Mouse (Mus musculus) limb, embryonic 10.5 days (tissue): ENCODE measurements around the gene Astl. TPM values are rescaled to one million over a fixed set of nuclear protein-coding genes. Genes with fewer than 3 reads are reported as not detected.

Source experiments
- DNase-seq: peaks from one replicate; pipeline ENCODE4 v3.0.0-alpha.2; 2017; ENCODE audit warnings: low spot score
- H3K27ac ChIP-seq: fragments of 300-500 bp; sonication (generic); 2 replicates; pipeline ENCODE4 v1.5.1; 2016; ENCODE audit warnings: mild to moderate bottlenecking
- H3K27me3 ChIP-seq: fragments of 300-500 bp; sonication (generic); 2 replicates; pipeline ENCODE4 v1.6.1; 2016; ENCODE audit warnings: low read depth, mild to moderate bottlenecking; ENCODE audit not compliant: poor library complexity, severe bottlenecking
- H3K36me3 ChIP-seq: fragments of 300-500 bp; sonication (generic); 2 replicates; pipeline ENCODE4 v1.6.1; 2016; ENCODE audit warnings: mild to moderate bottlenecking, moderate library complexity
- H3K4me1 ChIP-seq: fragments of 300-500 bp; sonication (generic); 2 replicates; pipeline ENCODE4 v1.6.1; 2016
- H3K4me3 ChIP-seq: fragments of 300-500 bp; sonication (generic); 2 replicates; pipeline ENCODE4 v1.5.1; 2016; ENCODE audit warnings: mild to moderate bottlenecking, moderate library complexity
- H3K9me3 ChIP-seq: fragments of 300-500 bp; sonication (generic); replicated peaks from 2 replicates; pipeline ENCODE4 v1.6.1; 2016; ENCODE audit warnings: mild to moderate bottlenecking
- WGBS: fragments of 180-500 bp; shearing (Covaris S2); methylation state at CpG from one replicate; pipeline ENCODE4 v1.1.7; 2016; 5-methylcytosine and 5-hydroxymethylcytosine counted together
- polyA plus RNA-seq: library from polyadenylated mRNA; unstranded; fragments of >200 nt; fragmentation: Nextera tagmentation; extraction: Ambion mirVana; gene quantifications from 2 replicates; pipeline ENCODE4 v1.2.1, GENCODE M21; 2016

The Astl gene
- polyA plus RNA-seq, 1 experiment from 2014 or later, result 0.08 TPM

- Histone ChIP-seq H3K9me3 (no peaks in the 10 kb centered on the region), H3K27me3 (peaks cover 55% of the 10 kb centered on the region), H3K36me3 (no peaks in the 10 kb centered on the region), H3K4me3 (no peak overlapping the region), H3K4me1 (peaks cover 42% of the 10 kb centered on the region), H3K27ac (no peak overlapping the region)
- 80% methylated on average over 5 of the region's 5 CpGs for WGBS
- no peak for DNase-seq
Observed at GRCm38 (mm10) chr2:127333945-127334603, 4.4 kb upstream of the Astl start.

GRCm38 (mm10) chr2:127335078-127335541, 3.3 kb upstream of the Astl start:
- WGBS, result 55% methylated on average over 11 of the region's 11 CpGs
- H3K9me3 ChIP-seq, result no peaks in the 10 kb centered on the region
- peaks cover 55% of the 10 kb centered on the region for H3K27me3 ChIP-seq
- H3K27ac ChIP-seq, result 0 out of 2 replicates have a peak overlapping the region, but pooled peaks have one; percentile 3
- peak overlapping the region; percentile 66 for H3K4me3 ChIP-seq
- H3K36me3 ChIP-seq, result no peaks in the 10 kb centered on the region
- H3K4me1 ChIP-seq, result peaks cover 39% of the 10 kb centered on the region
- DNase-seq, result no peak

GRCm38 (mm10) chr2:127335767-127336496, 2.5 kb upstream of the Astl start, which contains the start of gene Dusp2:
TSS of gene Dusp2 (plus strand) at chr2:127336159.
- peak within 1 kb of the TSS; percentile 66 for H3K4me3 ChIP-seq
- H3K27ac ChIP-seq, result peak within 1 kb of the TSS; percentile 81
- no peaks in the 10 kb centered on the region for H3K9me3 ChIP-seq
- peaks cover 55% of the 10 kb centered on the region for H3K27me3 ChIP-seq
- peak; percentile 69 for DNase-seq
- no peaks in the 10 kb centered on the region for H3K36me3 ChIP-seq
- WGBS, result under 1% methylated on average over 73 of the region's 76 CpGs
- peaks cover 39% of the 10 kb centered on the region for H3K4me1 ChIP-seq

GRCm38 (mm10) chr2:127336497-127336832, 2.0 kb upstream of the Astl start:
- Histone ChIP-seq H3K4me3 (peak overlapping the region; percentile 66), H3K27me3 (peaks cover 55% of the 10 kb centered on the region), H3K4me1 (peaks cover 39% of the 10 kb centered on the region), H3K27ac (peak overlapping the region; percentile 81), H3K36me3 (no peaks in the 10 kb centered on the region), H3K9me3 (no peaks in the 10 kb centered on the region)
- 5% methylated on average over 33 of the region's 33 CpGs for WGBS
- no peak for DNase-seq

- H3K9me3 ChIP-seq, result no peaks in the 10 kb centered on the region
- WGBS, result 51% methylated on average over 5 of the region's 5 CpGs
- DNase-seq, result no peak
- no peaks in the 10 kb centered on the region for H3K36me3 ChIP-seq
- peak overlapping the region; percentile 66 for H3K4me3 ChIP-seq
- H3K27me3 ChIP-seq, result peaks cover 55% of the 10 kb centered on the region
- no peak overlapping the region for H3K27ac ChIP-seq
- H3K4me1 ChIP-seq, result peaks cover 39% of the 10 kb centered on the region
Observed at GRCm38 (mm10) chr2:127336885-127337284, 1.6 kb upstream of the Astl start.

- WGBS, result 67% methylated on average over 11 of the region's 11 CpGs
- peak overlapping the region; percentile 66 for H3K4me3 ChIP-seq
Observed at GRCm38 (mm10) chr2:127337531-127337930, 908 bp upstream of the Astl start.

GRCm38 (mm10) chr2:127338012-127338411, 427 bp upstream of the Astl start:
- Histone ChIP-seq H3K27me3 (peaks cover 50% of the 10 kb centered on the region), H3K4me1 (peaks cover 38% of the 10 kb centered on the region), H3K4me3 (0 out of 2 replicates have a peak overlapping the region, but pooled peaks have one; percentile 6)

More at GRCm38 (mm10) chr2:127337531-127337930, 908 bp upstream of the Astl start:
- Histone ChIP-seq H3K27me3 (peaks cover 55% of the 10 kb centered on the region), H3K4me1 (peaks cover 39% of the 10 kb centered on the region), H3K36me3 (no peaks in the 10 kb centered on the region), H3K9me3 (no peaks in the 10 kb centered on the region), H3K27ac (no peak overlapping the region)
- DNase-seq, result no peak

GRCm38 (mm10) chr2:127338833-127339232, 394 bp downstream of the Astl start:
- DNase-seq, result no peak
- H3K27ac ChIP-seq, result no peak overlapping the region
- peaks cover 46% of the 10 kb centered on the region for H3K27me3 ChIP-seq
- no peaks in the 10 kb centered on the region for H3K36me3 ChIP-seq
- H3K4me1 ChIP-seq, result peaks cover 31% of the 10 kb centered on the region
- WGBS, result 73% methylated on average over 4 of the region's 4 CpGs
- H3K9me3 ChIP-seq, result no peaks in the 10 kb centered on the region
- H3K4me3 ChIP-seq, result no peak overlapping the region

More at GRCm38 (mm10) chr2:127338012-127338411, 427 bp upstream of the Astl start:
- Histone ChIP-seq H3K9me3 (no peaks in the 10 kb centered on the region), H3K36me3 (no peaks in the 10 kb centered on the region), H3K27ac (no peak overlapping the region)
- 63% methylated on average over 7 of the region's 7 CpGs for whole genome bisulfite sequencing
- no peak for DNase-seq

- 79% methylated on average over 6 of the region's 6 CpGs for WGBS
- Histone ChIP-seq H3K36me3 (no peaks in the 10 kb centered on the region), H3K27ac (no peak overlapping the region), H3K4me1 (peaks cover 30% of the 10 kb centered on the region), H3K27me3 (peaks cover 42% of the 10 kb centered on the region), H3K4me3 (no peak overlapping the region), H3K9me3 (no peaks in the 10 kb centered on the region)
- DNase-seq, result no peak
Observed at GRCm38 (mm10) chr2:127339262-127339661, 823 bp downstream of the Astl start.

GRCm38 (mm10) chr2:127341159-127341558, 2.7 kb downstream of the Astl start:
- 21% methylated on average over 3 of the region's 3 CpGs for WGBS
- peaks cover 17% of the 10 kb centered on the region for H3K4me1 ChIP-seq
- DNase-seq, result peak; percentile 79
- no peak overlapping the region for H3K27ac ChIP-seq
- no peaks in the 10 kb centered on the region for H3K36me3 ChIP-seq
- no peaks in the 10 kb centered on the region for H3K9me3 ChIP-seq
- H3K27me3 ChIP-seq, result peaks cover 23% of the 10 kb centered on the region
- H3K4me3 ChIP-seq, result no peak overlapping the region

GRCm38 (mm10) chr2:127346334-127346733, 7.9 kb downstream of the Astl start:
- WGBS, result 83% methylated on average over 1 of the region's 1 CpGs
- DNase-seq, result no peak

GRCm38 (mm10) chr2:127347147-127347985, 8.9 kb downstream of the Astl start:
- Histone ChIP-seq H3K36me3 (no peaks in the 10 kb centered on the region), H3K27me3 (peaks cover 12% of the 10 kb centered on the region; the same call in 1 of the 2 replicates), H3K9me3 (no peaks in the 10 kb centered on the region), H3K4me1 (no peaks in the 10 kb centered on the region), H3K4me3 (no peak overlapping the region), H3K27ac (no peak overlapping the region)
- no peak for DNase-seq
- WGBS, result 86% methylated on average over 13 of the region's 13 CpGs

More at GRCm38 (mm10) chr2:127346334-127346733, 7.9 kb downstream of the Astl start:
- Histone ChIP-seq H3K4me1 (no peaks in the 10 kb centered on the region), H3K27ac (no peak overlapping the region), H3K27me3 (peaks cover 12% of the 10 kb centered on the region; the same call in 1 of the 2 replicates), H3K36me3 (no peaks in the 10 kb centered on the region), H3K4me3 (no peak overlapping the region), H3K9me3 (no peaks in the 10 kb centered on the region)
